Mouse (Mus musculus) neural tube, postnatal 0 days (tissue): ENCODE results near the gene Rrp12. TPM values are rescaled to one million over a fixed set of nuclear protein-coding genes. Genes with fewer than 3 reads are reported as not detected.

Source experiments
- polyA plus RNA-seq: library from polyadenylated mRNA; unstranded; fragments of >200 nt; fragmentation: Nextera tagmentation; extraction: Ambion mirVana; gene quantifications from 2 replicates; pipeline ENCODE4 v1.2.1, GENCODE M21; 2015

Rrp12 gene
- 11.1 and 12.1 TPM in 2 replicates for polyA plus RNA-seq

DNA sequence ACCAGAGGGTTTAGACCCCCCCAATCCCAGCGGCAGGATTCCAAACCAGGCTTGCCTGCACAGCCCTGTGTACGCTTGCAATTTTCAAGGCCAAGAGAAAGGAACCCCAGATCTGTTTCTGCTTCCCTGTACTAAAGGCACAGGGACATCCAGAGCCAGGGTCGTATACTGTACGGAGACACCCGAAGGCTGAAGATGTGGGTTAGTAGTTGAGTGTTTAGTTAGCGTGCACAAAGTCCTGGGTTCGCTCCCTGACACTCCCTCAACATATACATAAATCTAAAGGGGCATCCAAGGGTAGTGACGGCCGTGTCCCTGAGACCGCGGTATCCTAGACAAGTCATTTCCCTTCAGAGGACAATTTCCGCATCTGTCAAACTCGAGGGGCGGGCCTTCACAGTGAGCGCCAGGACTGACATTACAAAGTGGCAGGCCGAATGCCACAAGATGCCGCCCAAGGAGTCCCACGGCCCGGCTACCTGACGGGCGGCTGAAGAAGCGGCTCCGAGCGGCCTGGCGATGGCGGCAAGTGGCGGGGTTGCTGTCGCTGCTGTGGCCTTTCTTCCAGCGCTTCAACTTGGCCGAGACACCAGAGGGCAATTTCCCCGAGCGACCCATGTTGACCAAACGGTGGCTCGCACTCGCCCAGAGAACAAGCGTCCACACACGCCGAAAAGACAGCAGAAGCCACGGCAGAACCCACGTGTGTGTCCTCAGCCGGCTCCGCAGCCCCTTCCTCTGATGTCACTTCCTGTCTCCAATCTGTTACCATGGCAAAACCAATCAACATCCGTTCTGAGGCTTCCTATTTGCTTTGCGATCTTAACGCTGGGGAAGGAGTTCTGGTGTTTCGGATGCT, at the start of gene Rrp12:
Rrp12 (minus strand) TSS at position 714 of the 859 bp plus-strand sequence.

GRCm38 (mm10) chr19:41933179-41934086, 37.5 kb upstream of the Rrp12 start, which contains the start of the genes Exosc1 and Zdhhc16:
Gene Exosc1, minus strand, starts transcription at chr19:41933423.
Gene Zdhhc16, plus strand, starts transcription at chr19:41933480.

DNA sequence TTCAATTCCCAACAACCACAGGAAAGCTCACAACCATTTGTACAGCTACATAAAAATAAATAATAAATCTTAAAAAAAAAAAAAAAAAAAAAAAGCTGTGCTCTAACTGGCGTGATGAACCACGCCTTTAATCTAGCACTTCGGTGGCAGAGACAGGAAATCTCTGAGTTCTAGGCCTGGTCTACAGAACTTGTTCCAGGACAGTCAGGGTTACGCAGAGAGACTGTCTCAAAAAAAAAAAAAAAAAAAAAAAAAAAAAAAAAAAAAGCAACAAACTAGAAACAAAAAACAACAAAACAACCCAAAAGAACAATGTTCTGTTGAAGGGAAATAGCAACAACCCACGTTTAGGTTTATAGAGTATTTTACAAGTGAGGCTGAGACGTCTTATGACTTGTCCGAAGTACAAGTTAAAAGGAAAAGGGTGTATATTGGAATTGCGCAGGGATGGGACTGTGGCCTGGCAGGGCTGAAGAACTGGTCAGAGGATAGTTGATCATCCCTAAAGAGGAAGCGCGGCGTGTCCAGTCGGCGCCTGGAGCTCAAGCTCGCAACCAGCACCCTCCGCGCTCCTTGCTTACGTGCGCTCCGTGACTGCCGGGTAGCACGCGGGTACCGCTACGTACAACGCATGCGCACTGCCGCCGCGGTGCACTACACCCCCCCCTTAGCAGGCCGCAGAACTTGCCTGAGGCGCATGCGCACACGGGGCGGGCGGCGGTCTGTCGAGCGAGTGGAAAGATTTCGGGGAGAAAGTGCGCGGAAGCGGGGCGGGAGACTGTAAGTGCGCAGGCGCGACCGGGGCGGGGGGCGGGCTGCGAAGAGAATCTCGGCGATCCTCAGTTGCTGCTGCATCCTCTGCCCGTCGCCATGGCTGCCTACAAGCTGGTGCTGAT, 15.5 kb upstream of the Rrp12 start, which contains the start of gene Pgam1:
Pgam1 (plus strand) TSS at position 746 of the 896 bp plus-strand sequence.

DNA sequence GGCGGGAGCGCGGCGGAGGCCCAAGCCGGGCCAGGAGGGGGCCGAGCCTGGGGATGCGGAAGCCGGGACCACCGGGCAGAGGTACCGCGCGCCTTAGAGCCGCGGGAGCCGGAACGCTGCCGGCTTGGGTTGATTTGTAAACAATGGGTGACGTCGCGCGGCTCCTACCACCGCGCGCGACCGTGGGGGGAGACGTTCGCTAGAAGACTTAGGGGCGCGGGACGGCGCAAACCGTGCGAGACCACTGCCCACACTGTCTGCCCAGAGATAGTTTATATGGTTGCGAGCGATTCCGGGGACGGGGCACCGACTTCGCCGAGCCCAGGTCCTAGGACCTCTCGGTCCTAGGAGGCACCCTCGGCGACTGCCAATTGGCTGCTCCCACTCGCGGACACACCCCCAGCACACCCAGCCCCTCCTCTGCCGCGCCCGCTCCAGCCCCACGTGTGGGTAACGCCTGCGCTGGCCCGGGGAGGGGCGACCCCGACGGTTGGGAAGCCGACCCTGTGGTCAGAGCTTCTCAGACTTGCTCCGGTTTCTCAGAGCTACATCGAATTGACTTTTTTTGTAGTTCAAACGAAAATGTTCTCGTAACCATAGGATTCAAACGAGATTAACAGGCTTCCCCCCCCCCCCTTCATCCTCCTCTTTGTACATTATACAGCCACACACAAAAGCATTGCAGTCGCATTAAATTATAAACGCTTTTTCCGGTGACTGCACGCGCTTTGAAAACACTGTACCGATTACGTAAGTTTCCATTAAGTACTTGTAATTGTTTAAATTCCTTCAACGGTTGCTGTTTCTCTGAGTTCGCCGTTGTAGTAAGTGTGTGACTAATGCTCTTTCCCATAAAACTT, 47.8 kb downstream of the Rrp12 start, which contains the start of gene Frat2:
Frat2 (minus strand) TSS at position 141 of the 860 bp plus-strand sequence.

GRCm38 (mm10) chr19:41829381-41830105, 66.4 kb downstream of the Rrp12 start, which contains the start of gene Frat1:
Gene Frat1, plus strand, starts transcription at chr19:41829970.

Other genes with a start within 250 kb of the Rrp12 start
- gene Slit1, start 152.5 kb downstream of the Rrp12 start, polyA plus RNA-seq: 20.8 and 29.1 TPM in 2 replicates
- gene Arhgap19, start 94.1 kb downstream of the Rrp12 start, polyA plus RNA-seq: 3.9 and 4.6 TPM in 2 replicates
- 22.3 and 22.9 TPM in 2 replicates for gene Frat1, start 66.2 kb downstream of the Rrp12 start, polyA plus RNA-seq
- gene Frat2, start 48.0 kb downstream of the Rrp12 start, polyA plus RNA-seq: 6.8 and 7.6 TPM in 2 replicates
- 600 and 610 TPM in 2 replicates for gene Pgam1, start 15.8 kb upstream of the Rrp12 start, polyA plus RNA-seq
- 64.2 and 64.5 TPM in 2 replicates for gene Exosc1, start 37.2 kb upstream of the Rrp12 start, polyA plus RNA-seq
- gene Zdhhc16, start 37.3 kb upstream of the Rrp12 start, polyA plus RNA-seq: 78.4 and 85.8 TPM in 2 replicates
- gene Mms19, start 85.0 kb upstream of the Rrp12 start, polyA plus RNA-seq: 21.8 and 22.5 TPM in 2 replicates
- 18.1 and 18.2 TPM in 2 replicates for gene Ubtd1, start 85.6 kb upstream of the Rrp12 start, polyA plus RNA-seq
- 1.4 and 1.6 TPM in 2 replicates for gene Ankrd2, start 139.8 kb upstream of the Rrp12 start, polyA plus RNA-seq
- gene Hoga1, start 149.4 kb upstream of the Rrp12 start, polyA plus RNA-seq: 3.7 and 4.5 TPM in 2 replicates
- gene 4933411K16Rik, start 156.1 kb upstream of the Rrp12 start, polyA plus RNA-seq: not detected in 2 replicates
- gene Morn4, start 190.2 kb upstream of the Rrp12 start, polyA plus RNA-seq: 80.5 and 94.0 TPM in 2 replicates
- 37.1 and 44.5 TPM in 2 replicates for gene Pi4k2a, start 194.3 kb upstream of the Rrp12 start, polyA plus RNA-seq
- 19.9 and 22.8 TPM in 2 replicates for gene Avpi1, start 232.9 kb upstream of the Rrp12 start, polyA plus RNA-seq